Mouse (Mus musculus) limb, embryonic 12.5 days (tissue): ENCODE data around the gene Tmem199. TPM values are rescaled to one million over a fixed set of nuclear protein-coding genes. Genes with fewer than 3 reads are reported as not detected.

Experiments
- polyA plus RNA-seq: library from polyadenylated mRNA; unstranded; fragments of >200 nt; fragmentation: Nextera tagmentation; extraction: Ambion mirVana; gene quantifications from 2 replicates; pipeline ENCODE4 v1.2.1, GENCODE M21; 2016

Gene Tmem199
- polyA plus RNA-seq, 1 experiment from 2014 or later = 56.1 TPM

Other genes starting within 250 kb of the Tmem199 start
- 0.26 and 0.28 TPM in 2 replicates for gene BC030499, start 221.3 kb downstream of the Tmem199 start, polyA plus RNA-seq
- 55.3 and 63.6 TPM in 2 replicates for gene Spag5, start 210.6 kb downstream of the Tmem199 start, polyA plus RNA-seq
- gene Aldoc, start 189.2 kb downstream of the Tmem199 start, polyA plus RNA-seq = 4.0 and 5.0 TPM in 2 replicates
- 68.8 and 72.5 TPM in 2 replicates for gene Pigs, start 183.8 kb downstream of the Tmem199 start, polyA plus RNA-seq
- gene Unc119, start 168.7 kb downstream of the Tmem199 start, polyA plus RNA-seq = 94.8 and 96.3 TPM in 2 replicates
- not detected in 2 replicates for gene Foxn1, start 125.6 kb downstream of the Tmem199 start, polyA plus RNA-seq
- not detected in 2 replicates for gene Slc13a2, start 90.0 kb downstream of the Tmem199 start, polyA plus RNA-seq
- gene Slc46a1, start 46.5 kb downstream of the Tmem199 start, polyA plus RNA-seq = 15.0 and 17.1 TPM in 2 replicates
- gene Sarm1, start 14.4 kb downstream of the Tmem199 start, polyA plus RNA-seq = 2.8 TPM in 2 replicates
- 0.26 and 0.28 TPM in 2 replicates for gene Vtn, start 13.1 kb downstream of the Tmem199 start, polyA plus RNA-seq
- not detected in 2 replicates for gene Sebox, start 8.7 kb downstream of the Tmem199 start, polyA plus RNA-seq
- gene Poldip2, start within 50 bp of the Tmem199 start, polyA plus RNA-seq = 176 and 180 TPM in 2 replicates
- gene Tnfaip1, start 24.2 kb upstream of the Tmem199 start, polyA plus RNA-seq = 70.4 and 72.5 TPM in 2 replicates
- 129 and 132 TPM in 2 replicates for gene Ift20, start 24.2 kb upstream of the Tmem199 start, polyA plus RNA-seq
- gene Tmem97, start 38.6 kb upstream of the Tmem199 start, polyA plus RNA-seq = 63.3 and 63.9 TPM in 2 replicates
- gene Nlk, start 185.2 kb upstream of the Tmem199 start, polyA plus RNA-seq = 10.8 and 11.6 TPM in 2 replicates
- gene Ccnq, start 239.6 kb upstream of the Tmem199 start, polyA plus RNA-seq = 37.6 and 40.2 TPM in 2 replicates